Mouse (Mus musculus) cerebellum, adult 2 months (tissue): Measurements from ENCODE around the gene Carmil3.

Source experiments
- CTCF ChIP-seq: fragments of 200-500 bp; IDR thresholded peaks from 2 replicates; pipeline ENCODE4 v1.5.1; 2011; ENCODE audit warnings: low read depth, mild to moderate bottlenecking, control low read depth, low read length, moderate library complexity, borderline replicate concordance; ENCODE audit not compliant: insufficient read depth
- POLR2A ChIP-seq: fragments of 200-500 bp; IDR thresholded peaks from 2 replicates; pipeline ENCODE4 v1.6.1; 2011; ENCODE audit warnings: low read length, control low read depth, borderline replicate concordance; ENCODE audit not compliant: insufficient read depth

DNA sequence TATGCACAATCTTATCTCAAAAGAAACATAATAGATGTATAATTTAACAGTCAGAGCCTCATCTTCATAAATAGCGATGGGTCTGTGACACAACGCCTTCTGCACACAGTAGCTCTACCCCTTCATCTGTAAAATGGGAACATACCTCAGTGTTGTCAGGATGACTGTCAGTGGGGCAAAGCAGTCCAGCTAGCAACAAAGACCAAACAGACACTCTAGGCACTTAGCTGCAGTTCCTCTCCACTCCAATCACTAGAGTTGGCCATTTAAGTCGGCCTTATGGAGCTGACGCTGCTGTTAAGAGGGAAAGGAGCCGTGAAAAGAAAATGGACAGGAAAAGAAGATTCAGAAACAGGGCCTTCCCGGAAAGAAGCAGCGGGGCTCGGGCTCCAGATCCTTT lies 61.3 kb downstream of the Carmil3 start:
- TF ChIP-seq CTCF (no peak), POLR2A (no peak)
